Mouse (Mus musculus): ENCODE measurements at regions not wholly inside any gene's neighbourhood (a gene's known extent, or its start where the extent isn't known, plus 50 kb on each side); places are given as distances from the start of the nearest gene placed in this dataset.
"Not testable (repeated sequence)": the region's sequence is repeated elsewhere in the genome, so short reads cannot be mapped to it uniquely, and the experiment has no call there.

DNA sequence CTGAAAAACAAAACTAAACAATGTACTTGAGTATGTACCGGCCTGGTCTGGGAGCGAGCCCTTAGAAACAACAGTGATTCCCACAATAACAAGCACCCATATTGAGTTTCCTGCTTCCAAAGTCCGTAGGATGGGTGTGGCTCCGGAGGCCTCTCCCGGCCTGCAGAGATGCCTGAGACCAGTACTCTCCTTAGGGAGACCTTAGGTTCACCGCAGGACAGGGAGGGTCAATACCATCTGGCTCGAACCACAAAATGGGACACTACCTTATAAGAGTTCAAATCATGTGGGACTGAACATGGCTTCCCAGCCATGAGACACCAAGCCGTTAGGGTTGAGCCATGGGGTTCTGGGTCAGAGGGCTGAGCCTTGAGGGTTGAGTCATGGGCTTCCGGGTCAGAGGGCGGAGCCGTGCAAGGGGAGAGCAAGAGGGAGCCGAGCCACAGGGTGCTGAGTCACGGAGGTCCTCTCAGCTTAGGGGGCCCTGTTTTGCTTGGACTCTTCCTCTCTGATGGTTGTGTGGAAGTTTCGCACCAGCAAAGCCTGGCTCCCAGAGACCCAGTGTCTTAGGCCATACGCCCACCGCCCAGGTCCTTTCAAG, 201.8 kb downstream of the Tcp10c start:
- TF ChIP-seq CTCF (IDR thresholded peaks at IDR 0.05; ENCODE audit: low read depth, low read length); POLR2A (IDR thresholded peaks at IDR 0.05; ENCODE audit: insufficient read depth, low read length): not testable (repeated sequence)

All from ES-Bruce4 (cell line).